Mouse (Mus musculus) E14TG2a.4 (cell line): Measurements from ENCODE around the gene Pold1.

Experiments
- CTCF ChIP-seq: conservative IDR thresholded peaks from 2 replicates; pipeline ENCODE4 v1.5.1; 2014; ENCODE audit warnings: low read length
- NANOG ChIP-seq: IDR thresholded peaks from 2 replicates; pipeline ENCODE4 v1.6.1; 2014; ENCODE audit warnings: borderline replicate concordance, low read length, mixed read lengths

DNA sequence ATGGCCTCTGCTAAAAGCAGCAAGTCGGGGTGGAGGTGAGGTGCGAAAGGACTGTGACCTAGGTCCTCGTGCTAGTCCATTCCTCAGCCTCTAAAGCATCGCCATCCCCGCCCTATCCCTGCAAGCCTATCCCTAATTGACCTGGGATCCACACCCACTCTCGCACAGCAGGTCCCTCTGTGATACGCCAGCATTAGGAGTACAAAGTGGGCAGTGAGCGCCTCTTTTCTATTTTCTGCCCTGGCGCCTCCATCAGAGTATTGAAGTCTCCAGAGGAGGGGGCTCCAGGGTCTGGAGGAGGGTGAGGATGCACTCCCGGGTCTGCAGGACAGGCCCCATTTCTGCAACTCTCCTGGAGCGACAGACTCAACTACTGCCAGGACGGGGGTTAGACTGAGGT, 39.7 kb upstream of the Pold1 start:
- TF ChIP-seq CTCF = no peak
- no peak for TF ChIP-seq NANOG
